Mouse (Mus musculus) left cerebral cortex, adult 2 months (tissue): Measurements from ENCODE around the gene Eef2k. TPM values are rescaled to one million over a fixed set of nuclear protein-coding genes. Genes with fewer than 3 reads are reported as not detected.

ENCODE experiments used
- DNase-seq, 2 experiments: peaks; one replicate each; pipeline ENCODE4 v3.0.0; 2021 to 2022; ENCODE audit warnings: low spot score in 2 of 2, mixed read lengths in 1 of 2; ENCODE audit errors: extremely low spot score in 1 of 2
- H3K27ac ChIP-seq: fragments of 200-600 bp; 2 replicates; pipeline ENCODE4 v1.8.1; 2022
- H3K4me3 ChIP-seq: fragments of 200-600 bp; 2 replicates; pipeline ENCODE4 v1.8.1; 2022
- CTCF ChIP-seq: fragments of 200-600 bp; IDR thresholded peaks from 2 replicates; pipeline ENCODE4 v1.8.1; 2022; ENCODE audit warnings: antibody characterized with exemption, mild to moderate bottlenecking, moderate library complexity
- intact Hi-C: fragments of 180-260 bp; cut with DNase I; formaldehyde crosslinking; loops from one replicate; pipeline ENCODE4 v1.15.1; 2025
- long read RNA-seq, 2 experiments: library from polyadenylated mRNA; stranded (forward); transcript quantifications; one replicate each; pipeline ENCODE4 v2.0.0; 2021; ENCODE audit warnings: borderline mapping rate in 2 of 2
- total RNA-seq, 2 experiments: library from RNA; stranded (reverse); gene quantifications; 2 replicates each; pipeline ENCODE4 v1.2.3; 2021

The Eef2k gene
- 10 to 100 TPM; 34.1 to 34.4 TPM for total RNA-seq
- long read RNA-seq, experiment 1, full-length matches to known transcripts, result 11 of 32 reads
- long read RNA-seq, experiment 1, partial matches to known transcripts, result 6 of 32 reads
- long read RNA-seq, experiment 1, other reads (novel, unspliced or antisense), result 15 of 32 reads
- long read RNA-seq, experiment 2, full-length matches to known transcripts, result 7 of 17 reads
- long read RNA-seq, experiment 2, partial matches to known transcripts, result 4 of 17 reads
- long read RNA-seq, experiment 2, other reads (novel, unspliced or antisense), result 6 of 17 reads

- intact Hi-C loops, result loop anchor here (1.0 to 5.0 kb wide), 3 partner anchors 28 to 220 kb away; partner anchors contain the start of gene Polr3e
- peak; percentile 86 to 88 for DNase-seq
- peak; percentile 15 for TF ChIP-seq CTCF
- Histone ChIP-seq H3K27ac (peak within 1 kb of the TSS; percentile 88), H3K4me3 (peak within 1 kb of the TSS; percentile 62)
Measured at GRCm38 (mm10) chr7:120842345-120843036, at the start of gene Eef2k. Gene Eef2k, plus strand, starts transcription at chr7:120842831.

GRCm38 (mm10) chr7:120795544-120795943, 47.1 kb upstream of the Eef2k start:
- no peak for TF ChIP-seq CTCF
- Histone ChIP-seq H3K4me3 (no peak overlapping the region), H3K27ac (no peak overlapping the region)
- DNase-seq, result no peak
- intact Hi-C loops, result no loop called here

GRCm38 (mm10) chr7:120796369-120796768, 46.3 kb upstream of the Eef2k start:
- no peak for DNase-seq
- Histone ChIP-seq H3K4me3 (no peak overlapping the region), H3K27ac (no peak overlapping the region)
- TF ChIP-seq CTCF, result no peak
- intact Hi-C loops, result no loop called here

DNA sequence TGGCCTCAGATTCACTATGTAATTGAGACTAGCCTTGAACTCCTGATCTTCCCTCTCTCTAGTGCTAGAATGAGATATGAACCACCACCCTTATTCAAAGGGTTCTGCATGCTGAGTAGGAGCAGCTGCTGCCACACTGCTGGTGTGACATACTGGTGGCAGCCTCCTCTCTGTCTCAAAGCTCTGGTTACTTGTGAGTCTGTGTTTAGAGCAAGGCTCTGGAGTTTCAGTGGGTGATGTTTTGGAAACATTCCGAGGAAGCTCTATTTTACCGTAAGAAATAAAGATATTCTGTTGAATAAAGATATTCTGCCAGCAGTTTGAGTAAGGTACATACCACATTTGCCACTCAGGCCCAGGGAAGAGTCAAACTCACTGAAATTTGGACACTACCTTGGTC, 39.4 kb upstream of the Eef2k start:
- Histone ChIP-seq H3K4me3 (no peak overlapping the region), H3K27ac (no peak overlapping the region)
- DNase-seq, result no peak
- intact Hi-C loops, result no loop called here
- TF ChIP-seq CTCF, result no peak

- intact Hi-C loops, result loop anchor here (5.0 kb wide), 1 partner anchor 42 kb away; no protein-coding TSS in a partner anchor
Measured at GRCm38 (mm10) chr7:120809705-120810104, 32.9 kb upstream of the Eef2k start.

DNA sequence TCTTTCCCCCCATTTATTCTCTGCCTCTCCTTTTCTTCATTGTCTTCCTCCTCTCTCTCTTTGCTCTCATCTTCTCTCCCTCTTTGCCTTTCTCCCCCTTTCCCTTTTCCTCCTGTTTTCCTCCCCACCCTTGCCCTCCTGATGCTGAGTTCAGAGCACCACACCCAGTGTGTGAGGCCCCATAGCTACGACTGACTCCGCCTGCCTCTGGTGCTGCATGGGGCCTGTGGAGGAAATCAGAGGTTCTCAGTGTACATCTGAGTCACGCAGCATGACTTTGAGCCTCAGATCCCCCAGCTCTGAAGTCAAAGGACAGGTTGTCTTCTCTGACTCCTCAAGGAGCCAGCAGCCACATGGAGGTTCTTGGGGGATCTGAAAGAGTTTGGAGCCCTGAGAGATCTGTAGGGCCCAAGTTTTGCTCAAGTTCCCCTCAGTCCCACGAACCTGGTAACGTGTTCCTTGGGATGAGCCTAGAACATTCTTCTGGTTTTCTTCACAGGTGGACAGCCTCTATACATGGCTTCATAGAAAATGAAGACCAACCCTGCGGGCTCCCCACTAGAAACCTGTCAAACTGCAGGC, 30.7 kb upstream of the Eef2k start, which contains the start of gene Gm5737:
Gene Gm5737 (plus strand): TSS at position 532 of the 582 bp plus-strand sequence.
- TF ChIP-seq CTCF, result no peak
- intact Hi-C loops, result loop anchor here (5.0 kb wide), 1 partner anchor 45 kb away; no protein-coding TSS in a partner anchor
- Histone ChIP-seq H3K27ac (no peak within 1 kb of the TSS), H3K4me3 (no peak within 1 kb of the TSS)
- DNase-seq, result no peak

More at GRCm38 (mm10) chr7:120809705-120810104, 32.9 kb upstream of the Eef2k start:
- DNase-seq, result no peak
- H3K27ac ChIP-seq, result no peak overlapping the region
- no peak for TF ChIP-seq CTCF
- peak overlapping the region; percentile 19; the same call in 1 of the 2 replicates for H3K4me3 ChIP-seq

DNA sequence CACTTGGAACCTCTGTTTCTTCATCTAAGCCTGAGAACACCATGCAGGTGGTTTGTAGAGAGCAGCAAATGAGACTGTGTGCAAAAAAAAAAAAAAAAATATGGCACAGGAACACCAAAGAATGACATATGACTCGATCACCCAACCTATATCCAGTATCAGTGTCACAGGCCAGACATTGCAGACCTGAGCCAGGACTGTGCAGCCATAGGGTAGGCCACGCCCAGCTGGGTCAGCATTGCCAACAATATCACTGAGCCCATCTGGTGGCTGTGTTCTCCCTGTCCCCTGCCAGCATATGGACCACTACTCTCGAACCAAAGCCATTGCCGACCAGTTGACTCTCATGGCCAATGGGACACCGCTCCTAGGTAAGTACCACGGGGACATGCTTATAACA, 25.1 kb upstream of the Eef2k start:
- Histone ChIP-seq H3K27ac (no peak overlapping the region), H3K4me3 (no peak overlapping the region)
- no peak for TF ChIP-seq CTCF
- intact Hi-C loops, result no loop called here
- no peak for DNase-seq

GRCm38 (mm10) chr7:120819386-120819785, 23.2 kb upstream of the Eef2k start:
- no peak for TF ChIP-seq CTCF
- Histone ChIP-seq H3K27ac (no peak overlapping the region), H3K4me3 (no peak overlapping the region)
- no peak for DNase-seq
- intact Hi-C loops, result no loop called here

- Histone ChIP-seq H3K27ac (no peak overlapping the region), H3K4me3 (no peak overlapping the region)
- TF ChIP-seq CTCF, result peak; percentile 87
- intact Hi-C loops, result loop anchor here (1.0 to 5.0 kb wide), 3 partner anchors 71 to 191 kb away; partner anchors contain the start of gene Pdzd9
- DNase-seq, result peak; percentile 45 to 49
Measured at GRCm38 (mm10) chr7:120823248-120823647, 19.4 kb upstream of the Eef2k start.

DNA sequence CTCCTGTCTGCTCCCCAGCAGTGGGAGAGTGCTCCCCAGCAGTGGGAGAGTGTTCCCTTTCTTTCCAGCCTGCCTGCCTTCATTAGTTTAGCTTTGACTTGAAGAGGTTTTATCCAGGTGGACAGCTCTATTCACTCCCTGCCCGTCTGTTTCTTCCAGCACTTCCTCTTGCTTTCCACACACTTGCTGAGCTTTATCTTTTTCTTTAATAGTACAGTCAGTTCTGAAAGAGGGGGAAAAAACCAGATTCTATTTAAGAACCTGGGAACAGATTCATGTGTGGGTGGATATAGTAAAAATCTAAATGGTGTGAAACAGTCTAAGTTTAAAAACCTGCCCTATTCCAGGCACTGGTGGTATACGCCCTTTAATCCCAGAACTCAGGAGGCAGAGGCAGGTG, 17.5 kb upstream of the Eef2k start:
- intact Hi-C loops, result no loop called here
- DNase-seq, result no peak

GRCm38 (mm10) chr7:120826408-120826807, 16.2 kb upstream of the Eef2k start:
- no peak overlapping the region for H3K27ac ChIP-seq
- peak; percentile 54 for TF ChIP-seq CTCF
- intact Hi-C loops, result no loop called here
- H3K4me3 ChIP-seq, result no peak overlapping the region
- peak in 1 of 2 experiments; percentile 31 for DNase-seq

More for the DNA sequence above, 17.5 kb upstream of the Eef2k start:
- TF ChIP-seq CTCF, result no peak
- no peak overlapping the region for H3K4me3 ChIP-seq
- no peak overlapping the region for H3K27ac ChIP-seq
